Mouse (Mus musculus): ENCODE measurements around the gene Cyb561. TPM values are rescaled to one million over a fixed set of nuclear protein-coding genes. Genes with fewer than 3 reads are reported as not detected.

The Cyb561 gene
- total and polyA plus RNA-seq, 3 experiments = 32.8 to 43.9 TPM; not detected in 1

DNA sequence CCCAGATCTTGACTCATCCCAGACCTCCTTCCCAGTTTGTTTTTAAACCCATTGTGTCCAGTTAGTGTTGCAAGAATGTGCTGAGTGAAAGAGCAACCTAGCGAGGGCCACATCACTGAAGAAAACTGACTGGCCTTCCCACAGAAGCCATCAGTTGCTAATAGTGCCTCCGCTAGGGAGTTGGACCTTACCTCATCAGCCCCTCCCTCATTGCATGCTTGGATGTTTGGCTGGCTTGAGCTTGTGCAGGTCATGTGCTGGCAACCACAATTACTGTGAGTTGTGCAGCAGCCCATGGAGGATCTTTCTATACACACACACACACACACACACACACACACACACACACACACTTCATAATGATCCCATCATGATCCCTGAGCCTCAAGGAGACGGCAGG lies 21.8 kb downstream of the Cyb561 start:
- no peak overlapping the region for H3K27ac ChIP-seq (ENCODE audit: control insufficient read depth, low read depth, low read length)
- no peak overlapping the region for H3K4me3 ChIP-seq (ENCODE audit: control insufficient read depth in 1 of 2, insufficient read depth in 1 of 2, low read depth in 2 of 2, low read length in 2 of 2)
- no peaks in the 10 kb centered on the region for H3K79me2 ChIP-seq (ENCODE audit: control insufficient read depth, insufficient read depth, low read length, poor library complexity)
- no peaks in the 10 kb centered on the region for H3K36me3 ChIP-seq (ENCODE audit: control insufficient read depth in 1 of 2, insufficient read depth in 2 of 2, low read length in 2 of 2)
- no peaks in the 10 kb centered on the region for H3K27me3 ChIP-seq (ENCODE audit: control insufficient read depth in 1 of 2, insufficient read depth in 2 of 2, low read length in 2 of 2)
- no peaks in the 10 kb centered on the region for H3K4me1 ChIP-seq (ENCODE audit: control insufficient read depth in 1 of 2, insufficient read depth in 2 of 2, low read length in 2 of 2)
- no peak for DNase-seq (ENCODE audit: low read depth, low spot score)
- no peaks in the 10 kb centered on the region for H3K9me3 ChIP-seq (replicated peaks; ENCODE audit: insufficient read depth, low read length)
- H3K9ac ChIP-seq (ENCODE audit: control insufficient read depth, low read depth, low read length, poor library complexity, severe bottlenecking) = no peak overlapping the region
- TF ChIP-seq UBTF (IDR thresholded peaks at IDR 0.05; ENCODE audit: borderline replicate concordance, insufficient read depth, low read depth, low read length) (no peak), SMC3 (IDR thresholded peaks at IDR 0.05; ENCODE audit: low read depth, low read length) (no peak), CTCF (IDR thresholded peaks at IDR 0.05 in 2 of 3, conservative IDR thresholded peaks at IDR 0.05 in 1 of 3; ENCODE audit: control insufficient read depth in 1 of 3, insufficient read depth in 1 of 3, low read depth in 2 of 3, low read length in 3 of 3, poor library complexity in 1 of 3, severe bottlenecking in 1 of 3) (no peak), TBP (IDR thresholded peaks at IDR 0.05; ENCODE audit: low read depth, low read length) (no peak), JUND (IDR thresholded peaks at IDR 0.05; ENCODE audit: low read depth, low read length) (no peak), CHD2 (IDR thresholded peaks at IDR 0.05; ENCODE audit: low read length) (no peak), ZC3H11A (IDR thresholded peaks at IDR 0.05; ENCODE audit: low read depth, low read length) (no peak), USF1 (IDR thresholded peaks at IDR 0.05; ENCODE audit: low read depth, low read length) (no peak), GABPA (IDR thresholded peaks at IDR 0.05; ENCODE audit: low read depth, low read length) (no peak), GATA1 (IDR thresholded peaks at IDR 0.05; ENCODE audit: low read depth, low read length) (no peak), MAZ (IDR thresholded peaks at IDR 0.05; ENCODE audit: low read depth, low read length) (no peak), E2F4 (IDR thresholded peaks at IDR 0.05; ENCODE audit: borderline replicate concordance, low read depth, low read length) (no peak), ZMIZ1 (IDR thresholded peaks at IDR 0.05; ENCODE audit: low read depth, low read length) (no peak), TCF12 (IDR thresholded peaks at IDR 0.05; ENCODE audit: low read depth, low read length) (no peak), POLR2AphosphoS5 (IDR thresholded peaks at IDR 0.05; ENCODE audit: borderline replicate concordance, low read depth, low read length) (no peak), ZKSCAN1 (IDR thresholded peaks at IDR 0.05; ENCODE audit: low read depth, low read length) (no peak), MXI1 (IDR thresholded peaks at IDR 0.05; ENCODE audit: low read depth, low read length) (no peak), HCFC1 (IDR thresholded peaks at IDR 0.05; ENCODE audit: low read depth, low read length) (no peak)

GRCm38 (mm10) chr11:105928171-105928570 lies 25.0 kb downstream of the Cyb561 start:
- no peak overlapping the region for H3K4me3 ChIP-seq (ENCODE audit: control insufficient read depth in 1 of 2, insufficient read depth in 1 of 2, low read depth in 2 of 2, low read length in 2 of 2)
- no peak overlapping the region for H3K9ac ChIP-seq (ENCODE audit: control insufficient read depth, low read depth, low read length, poor library complexity, severe bottlenecking)
- TF ChIP-seq POLR2AphosphoS5 (IDR thresholded peaks at IDR 0.05; ENCODE audit: borderline replicate concordance, low read depth, low read length) = no peak
- TF ChIP-seq ELF1 (IDR thresholded peaks at IDR 0.05; ENCODE audit: low read depth, low read length) = no peak
- no peak for TF ChIP-seq BHLHE40 (IDR thresholded peaks at IDR 0.05; ENCODE audit: borderline replicate concordance, low read depth, low read length)
- no peak for TF ChIP-seq CHD2 (IDR thresholded peaks at IDR 0.05; ENCODE audit: low read length)
- TF ChIP-seq CTCF (IDR thresholded peaks at IDR 0.05 in 2 of 3, conservative IDR thresholded peaks at IDR 0.05 in 1 of 3; ENCODE audit: control insufficient read depth in 1 of 3, insufficient read depth in 1 of 3, low read depth in 2 of 3, low read length in 3 of 3, poor library complexity in 1 of 3, severe bottlenecking in 1 of 3) = no peak
- no peak for TF ChIP-seq MYB (IDR thresholded peaks at IDR 0.05; ENCODE audit: low read depth, low read length)
- TF ChIP-seq CHD1 (IDR thresholded peaks at IDR 0.05; ENCODE audit: low read depth, low read length) = no peak
- TF ChIP-seq ZNF384 (IDR thresholded peaks at IDR 0.05; ENCODE audit: low read depth, low read length) = no peak
- TF ChIP-seq EP300 (IDR thresholded peaks at IDR 0.05; ENCODE audit: low read depth in 1 of 2, low read length in 2 of 2) = no peak
- H3K4me1 ChIP-seq (ENCODE audit: control insufficient read depth in 1 of 2, insufficient read depth in 2 of 2, low read length in 2 of 2) = no peaks in the 10 kb centered on the region
- no peaks in the 10 kb centered on the region for H3K9me3 ChIP-seq (replicated peaks; ENCODE audit: insufficient read depth, low read length)
- no peaks in the 10 kb centered on the region for H3K27me3 ChIP-seq (ENCODE audit: control insufficient read depth in 1 of 2, insufficient read depth in 2 of 2, low read length in 2 of 2)
- no peaks in the 10 kb centered on the region for H3K79me2 ChIP-seq (ENCODE audit: control insufficient read depth, insufficient read depth, low read length, poor library complexity)
- no peak for DNase-seq (ENCODE audit: low read depth, low spot score)
- H3K27ac ChIP-seq (ENCODE audit: control insufficient read depth, low read depth, low read length) = no peak overlapping the region
- H3K36me3 ChIP-seq (ENCODE audit: control insufficient read depth in 1 of 2, insufficient read depth in 2 of 2, low read length in 2 of 2) = no peaks in the 10 kb centered on the region
